Mouse (Mus musculus): ENCODE results near the gene Klrb1b.
"Not testable (repeated sequence)": the region's sequence is repeated elsewhere in the genome, so short reads cannot be mapped to it uniquely, and the experiment has no call there.

The Klrb1b gene

GRCm38 (mm10) chr6:128800696-128801095 is 25.4 kb downstream of the Klrb1b start:
- DNase-seq (ENCODE audit: low spot score in 2 of 2): peak in 1 of 2 experiments; percentile 31

DNA sequence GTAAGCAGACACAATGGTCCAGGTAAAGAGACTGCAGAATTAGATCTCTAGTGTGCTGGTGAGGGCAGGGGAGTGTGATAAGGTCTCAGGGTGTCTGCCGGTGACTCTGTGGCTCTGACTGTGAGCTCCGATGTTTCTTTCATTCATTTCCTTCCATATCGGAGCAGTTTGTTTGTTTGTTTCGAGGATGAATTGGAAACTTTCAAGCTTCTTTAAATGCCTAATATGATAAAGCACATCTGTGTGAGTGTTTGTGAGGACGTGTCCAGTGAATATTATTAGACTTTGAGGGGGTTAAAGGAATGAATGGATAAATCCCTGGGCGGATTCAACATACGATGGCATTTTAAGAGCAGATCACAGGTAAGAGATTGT is 26.2 kb downstream of the Klrb1b start:
- no peak for DNase-seq (ENCODE audit: low spot score in 2 of 2)

- DNase-seq (ENCODE audit: low spot score in 2 of 2): peak; percentile 82 to 90
Observed at GRCm38 (mm10) chr6:128799144-128799895, 26.8 kb downstream of the Klrb1b start.

DNA sequence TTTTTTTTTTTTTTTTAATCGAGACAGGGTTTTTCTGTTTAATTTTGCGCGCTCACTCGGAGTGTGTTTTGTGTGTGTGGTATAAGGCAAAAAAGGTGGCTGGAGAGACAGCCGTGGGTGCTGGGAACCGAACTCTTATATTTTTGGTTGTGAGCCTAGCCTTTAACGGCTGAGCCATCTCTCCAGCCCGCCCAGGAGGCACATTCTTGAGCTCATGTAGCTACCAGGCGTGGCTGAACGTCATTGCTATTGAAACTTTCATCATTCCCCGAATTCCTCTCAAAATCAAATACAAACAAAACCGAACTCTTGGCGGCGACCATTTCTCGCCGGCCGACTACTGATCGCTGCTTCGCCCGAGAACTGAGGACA is 27.4 kb downstream of the Klrb1b start:
- DNase-seq (ENCODE audit: low spot score in 2 of 2): peak; percentile 71 to 87

DNA sequence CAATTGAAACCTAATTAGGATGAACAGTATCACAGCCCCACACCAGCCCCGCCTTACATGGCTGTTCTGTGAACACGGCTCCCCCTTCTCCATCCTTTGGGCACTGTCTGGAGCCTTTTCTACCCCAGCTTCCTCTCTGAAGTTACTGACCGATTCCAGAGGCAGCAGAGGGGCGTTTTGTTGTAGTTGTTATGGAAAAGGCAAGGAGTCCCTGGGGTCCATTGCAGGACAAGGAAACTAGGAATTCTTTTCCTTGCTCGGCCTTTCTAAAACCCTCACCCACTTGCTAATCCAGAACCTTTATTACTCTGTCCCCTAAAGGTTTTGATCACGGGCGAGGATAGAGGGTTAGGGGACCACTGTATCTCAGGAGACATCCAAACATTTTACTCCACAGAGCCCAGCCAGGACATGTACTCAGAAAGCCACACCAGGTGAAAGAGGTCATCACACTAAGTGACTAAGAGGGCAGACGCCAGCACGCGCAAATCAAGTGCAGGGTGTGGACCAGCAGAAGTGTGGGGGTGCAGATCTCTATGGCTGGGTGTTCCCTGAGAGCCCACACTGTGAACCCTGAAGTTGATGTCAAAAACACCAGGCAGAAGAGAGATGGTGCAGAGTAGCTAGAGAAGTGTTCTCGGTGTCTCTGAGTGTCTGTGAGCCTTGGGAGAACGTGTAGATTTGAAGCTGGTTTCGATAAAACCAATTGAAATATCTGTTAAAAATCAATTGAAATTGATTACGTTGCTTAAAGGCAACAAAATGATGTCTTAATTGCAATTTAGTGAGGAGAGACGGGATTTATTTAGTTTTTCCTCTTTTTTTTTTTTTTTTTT is 28.0 kb downstream of the Klrb1b start:
- DNase-seq (ENCODE audit: low spot score in 2 of 2): no peak

GRCm38 (mm10) chr6:128797185-128797905 is 28.8 kb downstream of the Klrb1b start:
- DNase-seq (ENCODE audit: low spot score in 2 of 2): no peak

DNA sequence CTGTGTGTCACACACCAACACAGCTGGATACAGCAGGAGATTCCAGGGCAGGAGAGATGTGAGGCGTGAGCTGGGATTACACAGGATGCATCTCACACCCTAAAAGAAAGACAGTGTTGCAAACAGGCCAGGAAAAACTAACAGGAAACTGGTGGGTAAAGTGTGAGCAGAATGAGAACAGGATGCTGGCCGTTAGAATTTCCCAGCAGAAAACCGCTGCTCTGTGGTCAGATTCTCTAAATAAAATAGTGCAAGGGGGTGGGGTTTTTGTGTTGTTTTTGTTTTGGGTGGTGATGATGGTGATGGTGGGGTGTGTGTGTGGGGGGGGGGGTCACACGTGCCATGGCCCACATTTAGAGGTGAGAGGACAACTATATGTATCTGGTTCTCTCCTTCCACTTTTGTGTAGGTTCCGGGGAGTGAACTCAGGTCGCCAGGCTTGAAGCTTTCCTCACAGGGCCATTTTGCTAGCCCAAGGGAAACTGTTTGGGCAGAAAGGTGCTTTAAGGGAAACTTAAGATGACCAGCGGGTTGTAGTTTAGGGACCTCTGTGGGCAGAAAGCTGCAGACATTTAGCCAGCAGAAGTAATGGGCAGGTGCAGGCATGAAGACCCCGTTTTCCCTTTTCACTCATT is 29.7 kb downstream of the Klrb1b start:
- DNase-seq (ENCODE audit: low spot score in 2 of 2): no peak

GRCm38 (mm10) chr6:128793734-128794133 is 32.4 kb downstream of the Klrb1b start:
- no peak for DNase-seq (ENCODE audit: low spot score in 2 of 2)

GRCm38 (mm10) chr6:128790491-128790994 is 35.6 kb downstream of the Klrb1b start:
- not testable (repeated sequence) for DNase-seq (ENCODE audit: low spot score in 2 of 2)

- DNase-seq (ENCODE audit: low spot score in 2 of 2): no peak
Observed at GRCm38 (mm10) chr6:128789115-128789514, 37.0 kb downstream of the Klrb1b start, which contains the start of gene Klrb1c. Klrb1c (minus strand) TSS chr6:128789215.

DNA sequence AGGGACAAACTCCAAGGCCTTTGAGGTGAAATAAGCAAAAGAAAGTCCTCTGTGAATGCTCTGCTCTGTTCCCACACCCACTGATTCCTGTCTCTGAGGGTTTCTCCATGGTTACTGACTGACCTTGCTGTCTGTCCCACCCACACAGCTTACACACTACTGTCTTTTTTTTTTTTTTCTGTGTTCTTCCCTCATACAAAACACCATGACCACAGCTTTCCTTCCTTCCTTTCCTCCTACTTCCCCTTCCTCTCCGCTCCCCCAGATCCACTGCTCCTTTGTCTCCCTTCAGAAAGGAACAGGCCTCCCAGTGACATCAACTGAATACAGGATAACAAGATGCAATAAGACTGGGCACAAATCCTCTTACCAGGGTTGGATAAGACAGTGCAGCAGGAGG is 37.6 kb downstream of the Klrb1b start:
- DNase-seq (ENCODE audit: low spot score in 2 of 2): no peak

- not testable (repeated sequence) for DNase-seq (ENCODE audit: low spot score in 2 of 2)
Observed at GRCm38 (mm10) chr6:128786396-128786795, 39.7 kb downstream of the Klrb1b start.

GRCm38 (mm10) chr6:128769481-128770253 is 56.5 kb downstream of the Klrb1b start:
- no peak for DNase-seq (ENCODE audit: low spot score in 2 of 2)

DNA sequence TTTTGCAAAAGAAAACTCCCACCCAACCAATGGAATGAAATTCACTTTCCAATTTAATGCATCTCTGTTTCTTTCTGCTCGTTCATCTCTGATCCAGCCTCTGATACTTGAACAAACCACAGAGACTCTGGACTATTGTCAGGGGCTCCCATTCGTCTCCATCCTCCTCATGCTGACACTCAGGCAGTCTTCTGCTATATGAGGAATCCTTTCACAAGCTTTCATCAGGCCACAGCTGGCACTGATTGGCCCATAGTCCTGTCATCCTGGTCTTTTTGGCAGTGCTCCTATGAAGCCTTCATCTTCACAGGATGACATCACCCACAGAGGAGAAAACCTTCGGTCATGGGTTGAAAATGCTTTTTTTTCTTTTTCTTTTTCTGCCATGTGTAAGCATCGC is 58.1 kb downstream of the Klrb1b start:
- no peak for DNase-seq (ENCODE audit: low spot score in 2 of 2)

- not testable (repeated sequence) for DNase-seq (ENCODE audit: low spot score in 2 of 2)
Observed at GRCm38 (mm10) chr6:128766486-128767254, 59.5 kb downstream of the Klrb1b start.

- DNase-seq (ENCODE audit: low spot score in 2 of 2): no peak
Observed at GRCm38 (mm10) chr6:128765211-128765610, 60.9 kb downstream of the Klrb1b start.

DNA sequence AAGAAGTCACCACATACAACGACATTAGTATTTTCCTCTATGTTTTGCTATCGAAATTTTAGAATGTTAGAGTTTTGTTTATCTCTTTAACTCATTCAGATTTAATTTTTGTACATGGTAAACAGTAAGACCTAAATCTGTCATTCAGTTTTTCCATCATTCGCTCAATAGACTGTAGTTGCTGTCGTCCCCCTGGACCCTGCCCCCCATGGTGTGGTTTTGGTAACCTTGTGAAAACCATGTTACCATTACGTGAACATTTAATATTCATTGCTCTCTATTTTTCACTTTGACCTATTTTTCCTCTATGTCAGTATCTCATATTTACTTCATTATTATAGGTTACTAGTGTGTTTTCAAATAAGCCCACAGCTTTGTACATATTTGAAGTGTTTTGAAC is 61.5 kb downstream of the Klrb1b start:
- DNase-seq (ENCODE audit: low spot score in 2 of 2): no peak

DNA sequence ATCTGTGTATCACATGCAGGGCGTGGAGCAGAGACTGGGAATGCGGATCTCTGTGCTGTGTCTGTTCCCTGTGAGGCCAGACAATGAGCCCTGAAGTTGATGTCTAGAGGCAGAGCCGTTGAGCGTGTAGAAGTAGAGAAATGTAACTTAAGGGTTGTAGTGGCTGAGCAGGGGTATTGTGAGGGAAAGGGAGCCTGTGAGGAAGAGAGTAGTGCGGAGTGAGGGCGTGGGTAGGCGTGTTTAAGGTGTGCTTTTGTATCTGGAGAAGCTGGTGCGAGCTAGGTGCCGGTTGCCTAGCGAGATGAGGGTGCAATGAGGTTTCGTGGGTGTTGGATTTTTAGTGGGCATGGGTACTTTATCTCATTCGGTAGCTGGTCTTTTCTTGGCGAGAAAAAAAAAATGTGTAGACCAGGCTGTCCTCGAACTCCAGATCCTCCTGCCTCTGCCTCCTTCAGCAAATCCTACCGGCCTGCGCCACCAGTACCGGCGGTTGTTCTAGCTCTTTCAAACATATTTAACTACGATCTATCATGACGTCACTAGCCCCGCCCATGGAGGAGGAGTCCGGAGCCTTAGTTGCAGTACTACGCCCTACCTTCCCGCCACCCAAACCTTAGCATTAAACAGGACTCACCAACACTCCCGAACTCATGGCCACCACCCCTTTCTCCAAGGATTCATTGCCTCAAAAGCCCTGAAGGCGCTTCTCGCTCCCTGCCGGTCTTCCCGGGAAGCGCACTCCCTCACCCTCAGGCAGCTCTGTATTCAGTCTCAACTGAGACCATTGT is 62.2 kb downstream of the Klrb1b start:
- peak; percentile 90 to 94 for DNase-seq (ENCODE audit: low spot score in 2 of 2)

Data from spleen, postnatal 4 days (tissue).